Mouse (Mus musculus): ENCODE measurements at regions not wholly inside any gene's neighbourhood (a gene's known extent, or its start where the extent isn't known, plus 50 kb on each side); places are given as distances from the start of the nearest gene placed in this dataset.
"Not testable (repeated sequence)": the region's sequence is repeated elsewhere in the genome, so short reads cannot be mapped to it uniquely, and the experiment has no call there.

GRCm38 (mm10) chr16:8914183-8914582 is 84.3 kb downstream of the 1810013L24Rik start:
- not testable (repeated sequence) for DNase-seq

GRCm38 (mm10) chr16:8916091-8916490 is 86.2 kb downstream of the 1810013L24Rik start:
- DNase-seq = no peak

GRCm38 (mm10) chr16:8918741-8919535 is 89.0 kb downstream of the 1810013L24Rik start:
- DNase-seq = no peak

GRCm38 (mm10) chr16:8924732-8925131 is 94.8 kb downstream of the 1810013L24Rik start:
- no peak for DNase-seq

GRCm38 (mm10) chr16:8931961-8932360 is 102.1 kb downstream of the 1810013L24Rik start:
- DNase-seq = no peak

GRCm38 (mm10) chr16:8933121-8933520 is 103.2 kb downstream of the 1810013L24Rik start:
- DNase-seq = no peak

GRCm38 (mm10) chr16:8936446-8936845 is 106.5 kb downstream of the 1810013L24Rik start:
- DNase-seq = no peak

- DNase-seq = peak; percentile 41
These were observed 108.6 kb downstream of the 1810013L24Rik start for GRCm38 (mm10) chr16:8938516-8938915.

- DNase-seq = no peak
These were observed 109.2 kb downstream of the 1810013L24Rik start for GRCm38 (mm10) chr16:8939136-8939535.

- DNase-seq = no peak
These were observed 114.7 kb downstream of the 1810013L24Rik start for GRCm38 (mm10) chr16:8944412-8945102.

- no peak for DNase-seq
These were observed 117.9 kb downstream of the 1810013L24Rik start for GRCm38 (mm10) chr16:8947846-8948245.

GRCm38 (mm10) chr16:8951156-8951899 is 121.4 kb downstream of the 1810013L24Rik start:
- no peak for DNase-seq

GRCm38 (mm10) chr16:8961739-8962138 is 131.8 kb downstream of the 1810013L24Rik start:
- no peak for DNase-seq

GRCm38 (mm10) chr16:8993521-8994250 is 163.8 kb downstream of the 1810013L24Rik start:
- DNase-seq = no peak

- DNase-seq = no peak
These were observed 164.6 kb downstream of the 1810013L24Rik start for GRCm38 (mm10) chr16:8994521-8994920.

- DNase-seq = no peak
These were observed 167.3 kb downstream of the 1810013L24Rik start for GRCm38 (mm10) chr16:8997250-8997649.

- DNase-seq = no peak
These were observed 174.1 kb downstream of the 1810013L24Rik start for GRCm38 (mm10) chr16:9004012-9004411.

- no peak for DNase-seq
These were observed 176.0 kb downstream of the 1810013L24Rik start for GRCm38 (mm10) chr16:9005933-9006332.

GRCm38 (mm10) chr16:9009361-9010083 is 179.6 kb downstream of the 1810013L24Rik start:
- peak; percentile 77 for DNase-seq

- no peak for DNase-seq
These were observed 181.2 kb downstream of the 1810013L24Rik start for GRCm38 (mm10) chr16:9011077-9011476.

GRCm38 (mm10) chr16:9011691-9012090 is 181.8 kb downstream of the 1810013L24Rik start:
- DNase-seq = no peak
